Mouse (Mus musculus) liver, embryonic 14 days (tissue): ENCODE results near the gene Paqr7. TPM values are rescaled to one million over a fixed set of nuclear protein-coding genes. Genes with fewer than 3 reads are reported as not detected.

Experiments
- polyA plus RNA-seq: library from polyadenylated mRNA; depleted of rRNA; stranded (reverse); fragments of >200 nt; gene quantifications from 2 replicates; pipeline ENCODE4 v1.2.3, GENCODE M21; 2012; rRNA removed

The Paqr7 gene
- 3.0 and 4.1 TPM in 2 replicates for polyA plus RNA-seq

GRCm38 (mm10) chr4:134496595-134497210, at the start of gene Paqr7:
TSS of gene Paqr7 (plus strand) at chr4:134496697.

GRCm38 (mm10) chr4:134468215-134468575, 28.3 kb upstream of the Paqr7 start, which contains the start of gene Stmn1:
TSS of gene Stmn1 (plus strand) at chr4:134468320.

GRCm38 (mm10) chr4:134510845-134511411, 14.4 kb downstream of the Paqr7 start, which contains the start of gene Aunip:
TSS of gene Aunip (plus strand) at chr4:134510999.

GRCm38 (mm10) chr4:134534932-134535786, 38.7 kb downstream of the Paqr7 start, which contains the start of gene Mtfr1l:
TSS of gene Mtfr1l (minus strand) at chr4:134535387.

GRCm38 (mm10) chr4:134551494-134552316, 55.2 kb downstream of the Paqr7 start, which contains the start of gene Selenon:
TSS of gene Selenon (minus strand) at chr4:134552166.

Other genes starting within 250 kb of the Paqr7 start
- gene Gm30191, start 249.8 kb upstream of the Paqr7 start, polyA plus RNA-seq: not detected in 2 replicates
- gene Grrp1, start 242.6 kb upstream of the Paqr7 start, polyA plus RNA-seq: 0.72 and 0.92 TPM in 2 replicates
- 5.1 and 5.3 TPM in 2 replicates for gene Pdik1l, start 208.8 kb upstream of the Paqr7 start, polyA plus RNA-seq
- gene Trim63, start 181.6 kb upstream of the Paqr7 start, polyA plus RNA-seq: 0.06 and 0.16 TPM in 2 replicates
- gene Slc30a2, start 153.5 kb upstream of the Paqr7 start, polyA plus RNA-seq: 0.02 and 0.03 TPM in 2 replicates
- 0.10 TPM in 2 replicates for gene Extl1, start 112.8 kb upstream of the Paqr7 start, polyA plus RNA-seq
- 3.4 and 4.6 TPM in 2 replicates for gene Pafah2, start 100.4 kb upstream of the Paqr7 start, polyA plus RNA-seq
- 92.8 and 131 TPM in 2 replicates for gene Stmn1, start 28.4 kb upstream of the Paqr7 start, polyA plus RNA-seq
- gene Aunip, start 14.3 kb downstream of the Paqr7 start, polyA plus RNA-seq: 21.6 and 26.4 TPM in 2 replicates
- gene Mtfr1l, start 38.7 kb downstream of the Paqr7 start, polyA plus RNA-seq: 25.3 and 29.4 TPM in 2 replicates
- 3.4 and 4.1 TPM in 2 replicates for gene Selenon, start 55.5 kb downstream of the Paqr7 start, polyA plus RNA-seq
- gene Man1c1, start 207.6 kb downstream of the Paqr7 start, polyA plus RNA-seq: 1.4 and 1.7 TPM in 2 replicates